Mouse (Mus musculus): ENCODE results near the gene 9130213A22Rik. TPM values are rescaled to one million over a fixed set of nuclear protein-coding genes. Genes with fewer than 3 reads are reported as not detected.

9130213A22Rik gene
- 0.88 and 1.1 TPM in 2 replicates for polyA plus RNA-seq (2011; ENCODE audit: insufficient read length, low read depth, missing spikeins)

DNA sequence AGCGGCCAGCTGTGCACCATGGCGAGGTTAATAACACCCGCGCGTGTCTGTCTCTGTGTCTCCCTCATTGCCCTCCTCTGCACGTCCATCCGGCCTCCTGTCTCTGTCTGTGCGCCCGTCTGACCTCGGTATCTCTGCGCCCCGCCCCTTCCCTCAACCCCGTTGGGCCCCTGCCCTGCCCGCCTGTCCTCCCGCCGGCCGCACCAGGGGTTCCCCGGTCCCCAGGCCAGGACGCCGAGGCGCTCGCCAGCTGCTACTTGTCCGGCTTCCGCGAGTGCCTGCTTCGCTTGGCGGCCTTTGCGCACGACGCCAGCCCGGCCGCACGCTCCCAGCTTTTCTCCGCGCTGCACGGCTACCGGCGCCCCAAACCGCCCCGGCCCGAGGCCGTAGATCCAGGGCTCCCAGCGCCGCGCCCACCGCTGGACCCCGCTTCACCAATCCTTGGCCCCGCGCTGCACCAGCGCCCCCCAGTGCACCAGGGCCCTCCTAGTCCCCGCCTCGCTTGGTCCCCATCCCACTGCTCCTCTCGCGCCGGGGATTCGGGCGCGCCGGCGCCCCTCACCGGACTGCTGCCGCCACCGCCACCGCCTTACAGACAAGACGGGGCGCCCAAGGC, at the start of gene 9130213A22Rik:
Gene 9130213A22Rik (minus strand): TSS at position 254 of the 616 bp plus-strand sequence.
- 0 out of 2 replicates have a peak, but pooled peaks cover 3% of the 10 kb centered on the region for H3K4me1 ChIP-seq (ENCODE audit: control insufficient read depth, insufficient read depth, low read length)

GRCm38 (mm10) chr11:69171626-69172025, 49.2 kb upstream of the 9130213A22Rik start:
- Histone ChIP-seq H3K4me1 (ENCODE audit: control insufficient read depth, insufficient read depth, low read length) (no peaks in the 10 kb centered on the region; the same call in 1 of the 2 replicates), H3K27ac (ENCODE audit: insufficient read depth, low read length) (no peak overlapping the region), H3K4me3 (ENCODE audit: insufficient read depth, low read length) (no peak overlapping the region)
- no peak for TF ChIP-seq POLR2A (IDR thresholded peaks at IDR 0.05; ENCODE audit: low read depth, low read length)
- TF ChIP-seq CTCF (IDR thresholded peaks at IDR 0.05; ENCODE audit: borderline replicate concordance, insufficient read depth, low read length): peak; percentile 62

More for the DNA sequence above, at the start of gene 9130213A22Rik:
- TF ChIP-seq POLR2A (IDR thresholded peaks at IDR 0.05; ENCODE audit: low read depth, low read length) (peak; percentile 53; the same call in 1 of the 2 replicates), CTCF (IDR thresholded peaks at IDR 0.05; ENCODE audit: borderline replicate concordance, insufficient read depth, low read length) (peak; percentile 77)
- peak within 1 kb of the TSS; percentile 62 for H3K4me3 ChIP-seq (ENCODE audit: insufficient read depth, low read length)
- H3K27ac ChIP-seq (ENCODE audit: insufficient read depth, low read length): peak within 1 kb of the TSS; percentile 78

DNA sequence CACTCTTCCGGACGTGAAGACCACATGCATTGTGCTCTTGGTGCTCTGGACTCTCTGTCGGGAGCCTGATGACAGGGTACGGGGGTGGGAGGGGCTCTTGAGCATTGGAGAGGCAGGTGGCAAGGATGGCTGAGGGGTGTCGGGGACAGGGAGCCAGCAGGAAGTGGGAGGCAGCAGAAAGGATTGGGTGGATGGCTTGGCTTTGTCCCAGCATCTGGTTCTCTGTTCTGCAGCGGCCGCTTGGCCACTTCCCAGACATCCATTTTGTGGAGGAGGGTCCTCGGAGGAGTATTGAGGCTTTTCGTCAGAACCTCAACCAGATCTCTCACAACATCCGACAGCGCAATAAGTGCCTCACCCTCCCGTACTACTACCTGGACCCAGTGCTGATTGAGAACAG, 46.9 kb upstream of the 9130213A22Rik start:
- TF ChIP-seq POLR2A (IDR thresholded peaks at IDR 0.05; ENCODE audit: low read depth, low read length) (no peak), CTCF (IDR thresholded peaks at IDR 0.05; ENCODE audit: borderline replicate concordance, insufficient read depth, low read length) (no peak)
- Histone ChIP-seq H3K4me1 (ENCODE audit: control insufficient read depth, insufficient read depth, low read length) (no peaks in the 10 kb centered on the region; the same call in 1 of the 2 replicates), H3K27ac (ENCODE audit: insufficient read depth, low read length) (no peak overlapping the region), H3K4me3 (ENCODE audit: insufficient read depth, low read length) (no peak overlapping the region)

DNA sequence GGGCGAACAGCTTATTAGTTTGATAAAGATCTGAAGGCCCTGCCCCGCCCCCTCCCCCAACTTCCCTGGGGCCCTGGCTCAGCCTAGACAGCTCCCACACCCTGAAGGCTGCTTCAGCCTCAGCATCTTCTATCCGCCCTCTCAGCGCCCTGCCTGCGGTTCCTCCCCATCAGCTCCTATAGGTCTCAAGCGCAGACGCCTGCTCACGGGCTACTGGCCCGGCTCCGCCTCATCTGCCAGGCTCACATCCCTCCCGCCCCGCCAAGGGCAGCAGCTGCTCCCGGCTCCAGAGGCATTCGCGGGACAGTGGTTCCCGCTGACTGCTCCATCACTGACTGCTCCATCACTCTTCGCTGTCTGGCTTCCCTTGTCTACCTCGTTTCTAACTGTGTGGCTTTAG, 34.4 kb upstream of the 9130213A22Rik start, which contains the start of gene Alox12b:
Gene Alox12b (plus strand): TSS at position 190 of the 400 bp plus-strand sequence.
- Histone ChIP-seq H3K4me1 (ENCODE audit: control insufficient read depth, insufficient read depth, low read length) (no peaks in the 10 kb centered on the region), H3K4me3 (ENCODE audit: insufficient read depth, low read length) (no peak within 1 kb of the TSS), H3K27ac (ENCODE audit: insufficient read depth, low read length) (no peak within 1 kb of the TSS)
- TF ChIP-seq CTCF (IDR thresholded peaks at IDR 0.05; ENCODE audit: borderline replicate concordance, insufficient read depth, low read length) (no peak), POLR2A (IDR thresholded peaks at IDR 0.05; ENCODE audit: low read depth, low read length) (no peak)

DNA sequence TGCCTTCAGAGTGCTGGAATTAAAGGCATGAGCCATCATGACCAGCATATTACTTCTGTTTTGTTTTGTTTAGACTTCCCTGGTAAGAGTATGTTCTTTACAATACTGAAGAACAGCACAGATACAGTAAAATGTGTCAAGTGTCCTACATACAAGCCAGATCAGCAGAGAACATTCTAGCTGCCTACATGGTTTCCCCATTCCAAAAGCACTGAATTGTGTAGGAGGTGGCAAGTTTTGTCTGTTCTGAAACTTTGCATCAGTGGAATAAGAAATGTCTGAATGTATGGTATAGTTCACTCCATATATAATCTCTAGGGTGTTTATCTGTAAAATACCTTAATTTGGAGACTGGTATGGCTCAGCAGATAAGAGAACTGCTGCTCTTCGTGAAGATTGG, 33.0 kb upstream of the 9130213A22Rik start:
- TF ChIP-seq CTCF (IDR thresholded peaks at IDR 0.05; ENCODE audit: borderline replicate concordance, insufficient read depth, low read length) (no peak), POLR2A (IDR thresholded peaks at IDR 0.05; ENCODE audit: low read depth, low read length) (no peak)
- no peak overlapping the region for H3K27ac ChIP-seq (ENCODE audit: insufficient read depth, low read length)
- H3K4me3 ChIP-seq (ENCODE audit: insufficient read depth, low read length): no peak overlapping the region
- H3K4me1 ChIP-seq (ENCODE audit: control insufficient read depth, insufficient read depth, low read length): no peaks in the 10 kb centered on the region

DNA sequence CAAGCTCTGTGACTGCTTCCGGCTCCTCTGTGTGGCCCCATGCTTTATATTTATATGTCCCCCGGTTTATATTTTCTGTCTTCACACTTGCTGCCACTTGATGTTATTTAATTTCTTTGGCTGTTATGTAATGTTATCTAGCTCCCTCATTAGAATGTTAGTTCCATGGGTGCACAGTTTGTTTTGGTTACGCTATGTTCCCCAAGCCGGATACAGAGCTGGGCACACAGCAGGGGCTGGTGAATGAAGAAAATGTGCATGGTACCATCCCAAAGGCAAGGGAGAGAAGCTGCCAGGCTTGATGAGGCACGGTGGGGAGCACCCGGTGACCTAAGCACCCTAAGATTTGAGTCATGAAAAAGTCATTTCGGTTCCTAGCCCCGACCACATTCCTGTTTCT, 31.4 kb upstream of the 9130213A22Rik start:
- Histone ChIP-seq H3K4me1 (ENCODE audit: control insufficient read depth, insufficient read depth, low read length) (no peaks in the 10 kb centered on the region), H3K27ac (ENCODE audit: insufficient read depth, low read length) (no peak overlapping the region), H3K4me3 (ENCODE audit: insufficient read depth, low read length) (no peak overlapping the region)
- TF ChIP-seq POLR2A (IDR thresholded peaks at IDR 0.05; ENCODE audit: low read depth, low read length) (no peak), CTCF (IDR thresholded peaks at IDR 0.05; ENCODE audit: borderline replicate concordance, insufficient read depth, low read length) (no peak)

GRCm38 (mm10) chr11:69151004-69151403, 28.6 kb upstream of the 9130213A22Rik start:
- TF ChIP-seq CTCF (IDR thresholded peaks at IDR 0.05; ENCODE audit: borderline replicate concordance, insufficient read depth, low read length) (no peak), POLR2A (IDR thresholded peaks at IDR 0.05; ENCODE audit: low read depth, low read length) (no peak)
- no peaks in the 10 kb centered on the region for H3K4me1 ChIP-seq (ENCODE audit: control insufficient read depth, insufficient read depth, low read length)
- no peak overlapping the region for H3K4me3 ChIP-seq (ENCODE audit: insufficient read depth, low read length)
- H3K27ac ChIP-seq (ENCODE audit: insufficient read depth, low read length): no peak overlapping the region

DNA sequence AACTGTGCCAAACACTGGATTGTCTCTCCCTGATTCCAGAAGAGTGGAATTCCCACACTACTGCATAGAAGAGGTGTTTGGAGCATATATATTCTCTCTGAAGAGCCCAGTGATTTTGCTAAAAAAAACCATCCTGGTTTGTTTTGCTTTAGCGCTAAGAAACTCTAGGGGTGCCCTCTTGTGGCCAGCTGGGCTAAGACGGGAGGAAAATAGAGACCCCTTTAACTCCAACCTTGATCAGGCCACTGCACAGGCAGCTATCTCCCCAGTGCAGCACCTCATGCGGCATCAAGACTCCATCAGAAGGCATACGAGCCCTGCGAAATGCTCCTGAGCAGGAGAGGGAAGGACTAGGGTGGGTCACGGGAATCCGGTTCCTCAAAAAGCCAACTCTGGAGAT, 28.1 kb upstream of the 9130213A22Rik start:
- Histone ChIP-seq H3K4me3 (ENCODE audit: insufficient read depth, low read length) (no peak overlapping the region), H3K27ac (ENCODE audit: insufficient read depth, low read length) (no peak overlapping the region), H3K4me1 (ENCODE audit: control insufficient read depth, insufficient read depth, low read length) (no peaks in the 10 kb centered on the region)
- TF ChIP-seq POLR2A (IDR thresholded peaks at IDR 0.05; ENCODE audit: low read depth, low read length) (no peak), CTCF (IDR thresholded peaks at IDR 0.05; ENCODE audit: borderline replicate concordance, insufficient read depth, low read length) (no peak)

DNA sequence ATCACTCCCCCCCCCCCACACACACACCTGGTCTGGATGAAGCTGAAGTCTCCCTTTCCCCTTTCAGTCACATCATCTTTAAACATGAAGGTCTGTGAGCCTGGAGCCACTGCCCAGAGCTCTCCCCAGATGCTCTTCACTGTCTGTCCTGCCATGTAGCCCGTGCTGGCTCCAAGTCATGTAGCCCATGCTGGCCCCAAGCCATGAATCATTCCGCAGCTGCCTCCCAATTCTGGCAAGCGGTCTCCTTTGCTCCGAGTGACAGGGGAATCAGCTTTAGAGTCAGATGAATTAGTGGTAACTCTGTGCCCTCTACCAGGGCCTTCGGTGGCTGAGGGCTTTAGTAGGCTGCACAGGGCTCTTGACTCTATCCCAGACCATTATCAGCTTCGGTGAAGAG, 27.3 kb upstream of the 9130213A22Rik start:
- Histone ChIP-seq H3K27ac (ENCODE audit: insufficient read depth, low read length) (no peak overlapping the region), H3K4me3 (ENCODE audit: insufficient read depth, low read length) (no peak overlapping the region), H3K4me1 (ENCODE audit: control insufficient read depth, insufficient read depth, low read length) (no peaks in the 10 kb centered on the region)
- TF ChIP-seq POLR2A (IDR thresholded peaks at IDR 0.05; ENCODE audit: low read depth, low read length): no peak
- no peak for TF ChIP-seq CTCF (IDR thresholded peaks at IDR 0.05; ENCODE audit: borderline replicate concordance, insufficient read depth, low read length)

GRCm38 (mm10) chr11:69148451-69148960, 26.1 kb upstream of the 9130213A22Rik start:
- Histone ChIP-seq H3K4me3 (ENCODE audit: insufficient read depth, low read length) (no peak overlapping the region), H3K4me1 (ENCODE audit: control insufficient read depth, insufficient read depth, low read length) (no peaks in the 10 kb centered on the region), H3K27ac (ENCODE audit: insufficient read depth, low read length) (no peak overlapping the region)
- no peak for TF ChIP-seq CTCF (IDR thresholded peaks at IDR 0.05; ENCODE audit: borderline replicate concordance, insufficient read depth, low read length)

Measured in embryonic fibroblast, embryonic 13.5 days (primary cell).